Comparison of ENCODE assay signal across 27 mouse cellular contexts in the genomic region with DNA sequence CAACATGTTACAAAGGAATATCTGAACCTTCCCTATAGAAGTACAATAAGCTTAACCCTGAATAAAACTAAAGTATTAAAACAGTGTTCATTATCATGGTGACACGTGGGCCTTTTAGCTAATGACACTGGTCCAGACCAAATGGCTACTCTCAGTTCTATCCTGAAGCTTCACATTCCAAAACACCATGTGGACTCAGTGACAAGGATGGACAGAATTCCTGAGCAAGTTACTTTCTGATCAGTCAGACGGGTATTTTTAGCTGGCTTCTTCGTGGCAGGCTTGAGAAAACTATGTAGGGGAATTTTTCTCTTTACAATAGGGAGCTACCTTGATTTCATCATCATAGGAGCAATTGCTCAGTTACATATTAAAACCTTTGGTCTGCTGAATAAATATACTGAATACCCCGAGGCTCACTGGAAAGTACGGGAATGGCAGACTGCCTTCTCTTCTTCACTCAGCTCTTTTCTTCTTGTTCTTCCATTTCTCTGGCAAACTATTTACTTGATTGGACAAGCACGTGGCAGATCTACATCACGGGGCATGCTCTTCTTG. TPM values are rescaled to one million over a fixed set of nuclear protein-coding genes. Genes with fewer than 3 reads are reported as not detected.
DNase-seq lines count a peak whose midpoint lies in the region; ATAC-seq lines count a peak whose summit lies in the region.
"Had no signal": no experiment of that assay in that cellular context is flagged by ENCODE, and none has a peak within 500 bp of the region (broad histone marks: within the 10 kb centered on the region; RNA-seq: fewer than 3 reads in every experiment).

No protein-coding gene starts in this region.

- DNase-seq in heart, postnatal 14 days = no peak
- DNase-seq in lung, postnatal 14 days = no peak
- DNase-seq in urinary bladder, adult 2 months (ENCODE audit: low spot score) = no peak
- no peak for DNase-seq in layer of hippocampus, postnatal 14 days (ENCODE audit: low spot score in 2 of 2)
- DNase-seq: adrenal gland, postnatal 25 days; cerebellum, adult 11 months; cerebellum, postnatal 10 days; embryo, embryonic 11 days; gastrocnemius, postnatal 25 days; kidney, postnatal 4 days; liver, embryonic 13.5 days; right cerebral cortex, adult 18-20 months had no signal

- H3K9ac ChIP-seq in heart, embryonic 16.5 days (ENCODE audit: low read length) = no peak overlapping the region
- H3K9ac ChIP-seq in lung, embryonic 16.5 days (ENCODE audit: low read length) = no peak overlapping the region
- H3K9ac ChIP-seq in intestine, embryonic 15.5 days = no peak overlapping the region
- H3K9ac ChIP-seq: liver, embryonic 13.5 days; neural tube, embryonic 13.5 days had no signal

- peaks cover 12% of the 10 kb centered on the region for H3K4me1 ChIP-seq in heart, embryonic 16.5 days (ENCODE audit: control insufficient read depth, insufficient read depth, low read length)
- peaks cover 5% of the 10 kb centered on the region; the same call in 1 of the 2 replicates for H3K4me1 ChIP-seq in lung, embryonic 16.5 days (replicated peaks; ENCODE audit: control insufficient read depth, insufficient read depth, low read length)
- no peaks in the 10 kb centered on the region for H3K4me1 ChIP-seq in intestine, embryonic 15.5 days (replicated peaks)
- H3K4me1 ChIP-seq: liver, embryonic 13.5 days had no signal

- ATAC-seq in heart, embryonic 16.5 days (replicated peaks; ENCODE audit: extremely low read depth, insufficient read depth, low FRiP score) = no peak; the same call in 1 of the 2 replicates
- ATAC-seq in lung, embryonic 16.5 days (ENCODE audit: low read depth) = peak; percentile 70
- ATAC-seq in intestine, embryonic 15.5 days = peak; percentile 75
- ATAC-seq: activated CD4-positive, CD25-positive, alpha-beta regulatory T cell, adult 4 months; forebrain, embryonic 16.5 days; hindbrain, embryonic 16.5 days had no signal

- peak overlapping the region; percentile 62 for H3K27ac ChIP-seq in heart, embryonic 16.5 days (ENCODE audit: low read length)
- H3K27ac ChIP-seq in lung, embryonic 16.5 days (ENCODE audit: low read length) = peak overlapping the region; percentile 62
- 0 out of 2 replicates have a peak overlapping the region, but pooled peaks have one; percentile 32 for H3K27ac ChIP-seq in intestine, embryonic 15.5 days
- H3K27ac ChIP-seq: liver, embryonic 13.5 days; neural tube, embryonic 13.5 days; stomach, postnatal 0 days had no signal

- intact Hi-C loops in heart, postnatal 14 days (cut with DNase I) = no loop called here

- no peaks in the 10 kb centered on the region for H3K36me3 ChIP-seq in heart, embryonic 16.5 days (ENCODE audit: control insufficient read depth, insufficient read depth)
- no peaks in the 10 kb centered on the region for H3K36me3 ChIP-seq in lung, embryonic 16.5 days (ENCODE audit: control insufficient read depth, insufficient read depth, low read length)
- H3K36me3 ChIP-seq in intestine, embryonic 15.5 days = no peaks in the 10 kb centered on the region
- H3K36me3 ChIP-seq: liver, embryonic 13.5 days; neural tube, embryonic 13.5 days had no signal

- H3K27me3 ChIP-seq in heart, embryonic 16.5 days (ENCODE audit: control insufficient read depth, insufficient read depth, low read length) = no peaks in the 10 kb centered on the region
- no peaks in the 10 kb centered on the region for H3K27me3 ChIP-seq in lung, embryonic 16.5 days (ENCODE audit: control insufficient read depth, insufficient read depth, low read depth, low read length)
- H3K27me3 ChIP-seq in intestine, embryonic 15.5 days (replicated peaks) = no peaks in the 10 kb centered on the region
- H3K27me3 ChIP-seq: liver, embryonic 13.5 days; neural tube, embryonic 13.5 days had no signal

- H3K4me2 ChIP-seq in heart, embryonic 16.5 days (ENCODE audit: low read depth, low read length) = no peak overlapping the region
- H3K4me2 ChIP-seq in lung, embryonic 16.5 days (ENCODE audit: low read depth, low read length) = no peak overlapping the region
- 0 out of 2 replicates have a peak overlapping the region, but pooled peaks have one; percentile 0 for H3K4me2 ChIP-seq in intestine, embryonic 15.5 days (replicated peaks)
- H3K4me2 ChIP-seq: liver, embryonic 13.5 days; midbrain, embryonic 11.5 days; neural tube, embryonic 13.5 days had no signal

- H3K9me3 ChIP-seq in heart, embryonic 16.5 days (replicated peaks; ENCODE audit: control insufficient read depth, low read length) = no peaks in the 10 kb centered on the region
- H3K9me3 ChIP-seq in lung, embryonic 16.5 days (ENCODE audit: control insufficient read depth, low read length) = no peaks in the 10 kb centered on the region
- no peaks in the 10 kb centered on the region for H3K9me3 ChIP-seq in intestine, embryonic 15.5 days
- H3K9me3 ChIP-seq: liver, embryonic 13.5 days; neural tube, embryonic 13.5 days had no signal

- WGBS in heart, embryonic 16.5 days = 50% methylated on average over 7 of the region's 7 CpGs
- 50% methylated on average over 7 of the region's 7 CpGs for WGBS in lung, embryonic 16.5 days
- WGBS in intestine, embryonic 15.5 days = 68% methylated on average over 7 of the region's 7 CpGs

- H3K4me3 ChIP-seq in heart, embryonic 16.5 days (ENCODE audit: low read length) = no peak overlapping the region
- no peak overlapping the region for H3K4me3 ChIP-seq in lung, embryonic 16.5 days (ENCODE audit: low read length)
- no peak overlapping the region for H3K4me3 ChIP-seq in intestine, embryonic 15.5 days (replicated peaks)
- H3K4me3 ChIP-seq: liver, embryonic 13.5 days; neural tube, embryonic 13.5 days had no signal

RNA-seq across cellular contexts. Expression of a gene that starts 16.9 kb away (rescaled TPM):
- polyA plus RNA-seq in heart, embryonic 16.5 days (2015; fragmentation: Nextera tagmentation; extraction: Ambion mirVana) = not detected in 2 replicates
- not detected for total RNA-seq in heart, postnatal 14 days (2021)
- not detected in 2 replicates for polyA plus RNA-seq in lung, embryonic 16.5 days (2015; fragmentation: Nextera tagmentation; extraction: Ambion mirVana)
- polyA plus RNA-seq in intestine, embryonic 15.5 days (2015; fragmentation: Nextera tagmentation; extraction: Ambion mirVana) = 3.6 and 3.9 TPM in 2 replicates
- polyA plus RNA-seq in urinary bladder, adult 2 months (2012; rRNA removed) = not detected in 2 replicates
- not detected for total RNA-seq in layer of hippocampus, postnatal 14 days (2021)
- total RNA-seq: adrenal gland, postnatal 25 days; gastrocnemius, postnatal 25 days; hematopoietic stem cell, adult 5-6 weeks; layer of hippocampus, postnatal 10 days had no signal
- polyA plus RNA-seq: forebrain, embryonic 16.5 days; hindbrain, embryonic 16.5 days; limb, embryonic 11.5 days; midbrain, embryonic 11.5 days; neural tube, embryonic 13.5 days had no signal

RNA-seq across cellular contexts. Expression of a gene that starts 38.9 kb away (rescaled TPM):
- not detected in 2 replicates for polyA plus RNA-seq in heart, embryonic 16.5 days (2015; fragmentation: Nextera tagmentation; extraction: Ambion mirVana)
- not detected for total RNA-seq in heart, postnatal 14 days (2021)
- not detected in 2 replicates for polyA plus RNA-seq in lung, embryonic 16.5 days (2015; fragmentation: Nextera tagmentation; extraction: Ambion mirVana)
- polyA plus RNA-seq in intestine, embryonic 15.5 days (2015; fragmentation: Nextera tagmentation; extraction: Ambion mirVana) = not detected in 2 replicates
- not detected in 2 replicates for polyA plus RNA-seq in urinary bladder, adult 2 months (2012; rRNA removed)
- not detected for total RNA-seq in layer of hippocampus, postnatal 14 days (2021)
- total RNA-seq: adrenal gland, postnatal 25 days; gastrocnemius, postnatal 25 days; hematopoietic stem cell, adult 5-6 weeks; layer of hippocampus, postnatal 10 days had no signal
- polyA plus RNA-seq: activated CD4-positive, CD25-positive, alpha-beta regulatory T cell, adult 4 months; forebrain, embryonic 16.5 days; hindbrain, embryonic 16.5 days; kidney, embryonic 14.5 days; limb, embryonic 11.5 days; liver, embryonic 13.5 days; midbrain, embryonic 11.5 days; neural tube, embryonic 13.5 days; stomach, postnatal 0 days; thymus, postnatal 0 days had no signal

RNA-seq across cellular contexts. Expression of a gene that starts 40.5 kb away (rescaled TPM):
- not detected in 2 replicates for polyA plus RNA-seq in heart, embryonic 16.5 days (2015; fragmentation: Nextera tagmentation; extraction: Ambion mirVana)
- total RNA-seq in heart, postnatal 14 days (2021) = not detected
- polyA plus RNA-seq in lung, embryonic 16.5 days (2015; fragmentation: Nextera tagmentation; extraction: Ambion mirVana) = not detected in 2 replicates
- polyA plus RNA-seq in intestine, embryonic 15.5 days (2015; fragmentation: Nextera tagmentation; extraction: Ambion mirVana) = not detected in 2 replicates
- polyA plus RNA-seq in urinary bladder, adult 2 months (2012; rRNA removed) = not detected in 2 replicates
- total RNA-seq in layer of hippocampus, postnatal 14 days (2021) = not detected
- total RNA-seq: adrenal gland, postnatal 25 days; gastrocnemius, postnatal 25 days; hematopoietic stem cell, adult 5-6 weeks; layer of hippocampus, postnatal 10 days had no signal
- polyA plus RNA-seq: activated CD4-positive, CD25-positive, alpha-beta regulatory T cell, adult 4 months; embryonic facial prominence, embryonic 14.5 days; forebrain, embryonic 16.5 days; hindbrain, embryonic 16.5 days; kidney, embryonic 14.5 days; limb, embryonic 11.5 days; liver, embryonic 13.5 days; midbrain, embryonic 11.5 days; neural tube, embryonic 13.5 days; stomach, postnatal 0 days; thymus, postnatal 0 days had no signal

RNA-seq across cellular contexts. Expression of a gene that starts 54.9 kb away (rescaled TPM):
- polyA plus RNA-seq in heart, embryonic 16.5 days (2015; fragmentation: Nextera tagmentation; extraction: Ambion mirVana) = not detected in 2 replicates
- total RNA-seq in heart, postnatal 14 days (2021) = not detected
- polyA plus RNA-seq in lung, embryonic 16.5 days (2015; fragmentation: Nextera tagmentation; extraction: Ambion mirVana) = not detected in 2 replicates
- not detected in 2 replicates for polyA plus RNA-seq in intestine, embryonic 15.5 days (2015; fragmentation: Nextera tagmentation; extraction: Ambion mirVana)
- not detected in 2 replicates for polyA plus RNA-seq in urinary bladder, adult 2 months (2012; rRNA removed)
- not detected for total RNA-seq in layer of hippocampus, postnatal 14 days (2021)
- total RNA-seq: adrenal gland, postnatal 25 days; gastrocnemius, postnatal 25 days; hematopoietic stem cell, adult 5-6 weeks; layer of hippocampus, postnatal 10 days had no signal
- polyA plus RNA-seq: activated CD4-positive, CD25-positive, alpha-beta regulatory T cell, adult 4 months; embryonic facial prominence, embryonic 14.5 days; forebrain, embryonic 16.5 days; hindbrain, embryonic 16.5 days; kidney, embryonic 14.5 days; limb, embryonic 11.5 days; liver, embryonic 13.5 days; midbrain, embryonic 11.5 days; neural tube, embryonic 13.5 days; stomach, postnatal 0 days; thymus, postnatal 0 days had no signal

RNA-seq across cellular contexts. Expression of a gene that starts 57.4 kb away (rescaled TPM):
- polyA plus RNA-seq in heart, embryonic 16.5 days (2015; fragmentation: Nextera tagmentation; extraction: Ambion mirVana) = not detected in 2 replicates
- not detected for total RNA-seq in heart, postnatal 14 days (2021)
- polyA plus RNA-seq in lung, embryonic 16.5 days (2015; fragmentation: Nextera tagmentation; extraction: Ambion mirVana) = not detected in 2 replicates
- polyA plus RNA-seq in intestine, embryonic 15.5 days (2015; fragmentation: Nextera tagmentation; extraction: Ambion mirVana) = not detected in 2 replicates
- polyA plus RNA-seq in urinary bladder, adult 2 months (2012; rRNA removed) = not detected in 2 replicates
- not detected for total RNA-seq in layer of hippocampus, postnatal 14 days (2021)
- total RNA-seq: adrenal gland, postnatal 25 days; gastrocnemius, postnatal 25 days; hematopoietic stem cell, adult 5-6 weeks; layer of hippocampus, postnatal 10 days had no signal
- polyA plus RNA-seq: activated CD4-positive, CD25-positive, alpha-beta regulatory T cell, adult 4 months; forebrain, embryonic 16.5 days; hindbrain, embryonic 16.5 days; kidney, embryonic 14.5 days; limb, embryonic 11.5 days; liver, embryonic 13.5 days; midbrain, embryonic 11.5 days; neural tube, embryonic 13.5 days; stomach, postnatal 0 days; thymus, postnatal 0 days had no signal
